Mouse (Mus musculus) CH12F3 (cell line): ENCODE results near the gene Etnk2.

Experiments used
- in situ Hi-C: fragments of 300-500 bp; cut with MboI; formaldehyde crosslinking; loops from 2 replicates; pipeline ENCODE4 v1.14.3; 2020; ENCODE audit warnings: low sequenced_read_pairs

Gene Etnk2

GRCm38 (mm10) chr1:133347693-133348520 lies 15.5 kb upstream of the Etnk2 start:
- in situ Hi-C loops: no loop called here

DNA sequence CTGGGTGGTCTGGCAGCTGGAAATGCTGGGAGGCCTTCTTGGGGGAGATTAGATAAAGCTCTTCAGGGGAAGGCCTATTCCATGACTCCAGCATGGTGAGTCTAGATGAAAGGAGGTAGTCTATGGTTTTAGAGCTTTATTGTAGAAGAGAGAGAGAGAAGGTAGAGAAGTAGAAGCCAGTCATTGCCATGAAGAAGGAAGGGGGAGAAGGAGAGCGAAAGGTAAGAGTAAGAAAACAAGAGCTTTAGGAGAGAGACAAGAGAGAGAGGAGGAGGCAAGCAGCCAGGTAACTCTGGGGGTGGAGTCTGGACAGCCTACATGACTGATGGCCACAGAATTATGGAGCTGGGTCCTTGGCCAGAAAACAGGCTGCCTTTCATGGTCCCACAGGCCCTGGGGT lies 13.2 kb upstream of the Etnk2 start, which contains the start of gene Ren1:
Gene Ren1, plus strand, starts transcription at position 301 of the 400 bp plus-strand sequence.
- in situ Hi-C loops: no loop called here

DNA sequence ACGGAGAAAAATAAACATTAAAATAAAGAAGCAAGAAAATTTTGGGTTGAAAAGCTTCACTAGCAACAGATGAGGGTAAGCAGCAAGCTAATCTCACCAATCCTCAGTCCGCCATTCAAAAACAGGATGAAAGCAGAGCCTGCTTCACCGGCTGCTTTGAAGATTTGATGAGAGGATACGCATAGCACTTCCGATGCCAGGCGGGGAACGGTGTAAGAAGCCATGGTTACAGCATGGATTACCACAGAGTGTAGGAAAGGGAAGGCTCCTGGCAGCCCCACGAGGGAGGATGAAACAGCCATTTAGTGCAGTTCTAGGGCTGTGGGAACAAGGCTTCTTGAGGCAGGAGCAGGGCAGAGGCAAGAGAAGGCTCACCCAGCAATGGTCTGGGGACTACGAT lies 11.6 kb upstream of the Etnk2 start:
- in situ Hi-C loops: no loop called here

DNA sequence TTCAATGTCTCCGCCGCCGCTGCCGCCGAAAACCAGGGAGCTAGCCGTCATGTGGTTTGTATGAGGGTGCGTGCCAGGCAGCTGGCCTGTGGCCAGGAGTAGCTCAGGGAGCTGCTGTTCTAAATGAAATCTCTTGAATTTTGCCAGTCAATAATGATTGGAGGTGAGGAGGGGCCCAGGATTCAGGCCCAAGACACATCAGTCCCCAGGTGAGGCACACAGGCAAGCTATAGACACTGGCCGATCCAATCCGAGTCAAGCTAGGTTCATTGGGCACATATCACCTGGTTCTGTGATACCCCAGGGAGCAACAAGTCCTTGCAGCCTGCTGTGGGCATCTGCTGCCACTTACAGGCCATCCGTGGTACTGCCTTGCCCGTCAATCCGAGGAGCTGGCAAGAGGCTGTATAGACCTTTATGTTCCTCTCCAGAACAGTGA lies 10.0 kb upstream of the Etnk2 start:
- in situ Hi-C loops: no loop called here

DNA sequence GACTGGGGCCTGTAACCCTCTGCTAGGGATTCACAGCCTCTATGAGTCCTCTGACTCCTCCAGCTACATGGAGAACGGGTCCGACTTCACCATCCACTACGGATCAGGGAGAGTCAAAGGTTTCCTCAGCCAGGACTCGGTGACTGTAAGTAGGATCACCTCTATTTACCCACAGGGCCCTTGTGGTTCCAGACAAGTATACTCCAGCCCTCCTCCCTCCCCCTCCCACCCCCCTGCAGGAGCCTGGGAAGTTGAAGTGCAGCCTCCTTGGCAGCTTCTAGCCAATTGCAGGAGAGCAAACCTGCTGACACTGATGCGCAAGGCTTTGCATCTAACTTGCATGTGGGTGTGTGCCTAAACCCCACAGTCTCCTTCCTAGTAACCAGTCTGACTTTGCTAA lies 7.9 kb upstream of the Etnk2 start:
- in situ Hi-C loops: no loop called here

DNA sequence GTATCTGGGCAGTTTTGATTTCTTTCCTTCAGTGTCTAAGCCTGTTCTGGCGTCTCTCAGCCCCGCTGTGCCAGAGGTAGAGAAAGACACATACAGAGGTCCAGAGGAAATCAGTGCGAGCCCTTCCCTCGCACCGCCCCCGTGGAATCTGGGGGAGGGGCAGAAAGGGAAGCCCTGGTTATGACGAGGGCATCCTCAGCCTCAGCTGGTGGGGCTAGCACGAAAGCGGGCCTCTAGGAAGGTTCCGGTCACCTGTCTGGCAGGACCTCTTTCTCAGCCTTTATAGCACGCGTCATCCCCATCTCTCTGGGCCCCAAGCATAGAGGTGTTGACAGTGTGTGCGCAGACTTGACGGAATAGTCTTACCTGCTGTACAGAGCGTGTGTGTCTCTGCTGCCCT lies 7.5 kb upstream of the Etnk2 start:
- in situ Hi-C loops: no loop called here

GRCm38 (mm10) chr1:133356330-133356729 lies 7.0 kb upstream of the Etnk2 start:
- in situ Hi-C loops: no loop called here

- in situ Hi-C loops: no loop called here
These were observed 2.4 kb upstream of the Etnk2 start for GRCm38 (mm10) chr1:133361006-133361405.

DNA sequence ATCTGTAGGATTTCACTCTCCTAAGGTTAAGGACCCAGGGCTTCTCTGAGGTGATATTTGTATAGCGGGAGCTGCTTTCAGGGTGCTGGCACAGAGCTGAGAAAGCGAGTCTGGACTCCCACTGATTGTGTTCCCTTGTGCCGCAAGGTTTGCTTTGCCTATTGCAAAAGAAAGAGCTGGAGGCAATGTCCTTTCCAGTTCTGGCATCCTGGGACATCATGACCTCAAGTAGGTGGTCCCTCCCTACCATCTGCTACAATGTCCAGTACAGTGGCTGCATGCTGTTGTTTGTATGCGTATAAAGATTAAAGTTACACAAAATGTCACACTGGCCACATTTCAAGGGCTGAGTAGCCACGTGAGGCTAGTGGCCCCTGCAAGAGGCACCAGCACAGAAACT lies 1.3 kb upstream of the Etnk2 start:
- in situ Hi-C loops: no loop called here

- in situ Hi-C loops: no loop called here
These were observed 754 bp downstream of the Etnk2 start for GRCm38 (mm10) chr1:133364022-133364630.

- in situ Hi-C loops: no loop called here
These were observed 1.5 kb downstream of the Etnk2 start for GRCm38 (mm10) chr1:133364890-133365289.

- in situ Hi-C loops: no loop called here
These were observed 3.7 kb downstream of the Etnk2 start for GRCm38 (mm10) chr1:133366951-133367605.

DNA sequence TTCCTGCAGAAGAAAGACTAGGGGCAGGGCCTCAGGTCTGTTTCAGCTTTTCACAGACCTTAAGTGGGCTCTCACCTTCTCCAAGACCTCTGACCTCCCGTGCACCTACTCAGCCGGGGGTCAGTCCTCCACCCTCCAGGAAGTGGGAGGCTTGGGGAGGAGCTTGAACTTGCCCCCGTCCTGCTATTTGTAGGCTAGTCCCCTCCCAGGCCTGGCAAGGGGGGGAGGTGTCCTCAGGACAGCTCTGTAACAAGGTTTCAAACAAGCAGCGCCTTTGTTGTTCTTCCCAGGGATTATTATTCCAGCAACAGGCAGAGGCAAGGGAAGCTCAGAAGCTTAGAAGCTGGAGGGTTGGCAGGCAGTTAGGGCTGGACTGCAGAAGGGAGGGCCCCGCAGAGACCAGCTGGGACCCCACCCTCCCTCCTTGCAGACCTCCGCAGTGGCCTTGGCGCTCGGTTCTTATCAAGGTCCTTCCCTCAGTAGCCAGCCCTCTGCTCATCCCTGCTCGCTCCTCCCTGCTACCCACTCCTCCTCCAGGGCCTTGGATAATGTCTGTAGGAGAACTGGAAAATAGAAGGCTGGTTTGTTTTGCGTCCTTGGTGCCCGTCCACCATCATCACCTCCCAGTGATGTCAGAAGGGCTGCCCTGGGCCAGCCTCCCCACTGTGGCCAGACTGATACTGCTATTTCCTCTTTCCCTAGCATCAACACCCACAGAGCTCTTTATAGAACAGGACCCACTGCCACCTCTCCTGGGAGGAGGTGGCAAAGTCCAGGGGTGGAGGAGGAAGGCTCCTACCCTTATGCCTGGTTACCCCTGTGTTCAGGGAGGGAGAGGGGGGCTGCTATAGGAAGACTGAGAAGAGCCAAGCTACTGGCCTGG lies 4.5 kb downstream of the Etnk2 start:
- in situ Hi-C loops: no loop called here

DNA sequence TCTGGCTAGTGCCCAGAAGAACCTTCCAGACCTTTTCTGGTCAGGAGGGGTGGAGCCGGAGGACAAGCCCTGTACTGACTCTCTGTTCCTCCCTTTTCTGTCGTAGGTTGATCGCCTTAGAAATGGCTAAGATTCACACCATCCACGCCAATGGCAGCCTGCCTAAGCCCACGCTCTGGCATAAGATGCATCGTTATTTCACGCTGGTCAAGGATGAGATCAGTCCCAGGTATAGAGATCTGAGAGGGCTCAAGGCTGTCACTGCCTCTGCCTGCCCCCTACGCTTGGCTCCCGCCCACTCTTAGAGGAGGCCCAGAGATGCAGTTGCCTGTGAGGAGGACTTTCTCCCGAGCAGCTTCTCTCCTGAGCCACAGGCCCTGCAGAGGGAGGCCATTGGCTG lies 5.3 kb downstream of the Etnk2 start:
- in situ Hi-C loops: no loop called here

DNA sequence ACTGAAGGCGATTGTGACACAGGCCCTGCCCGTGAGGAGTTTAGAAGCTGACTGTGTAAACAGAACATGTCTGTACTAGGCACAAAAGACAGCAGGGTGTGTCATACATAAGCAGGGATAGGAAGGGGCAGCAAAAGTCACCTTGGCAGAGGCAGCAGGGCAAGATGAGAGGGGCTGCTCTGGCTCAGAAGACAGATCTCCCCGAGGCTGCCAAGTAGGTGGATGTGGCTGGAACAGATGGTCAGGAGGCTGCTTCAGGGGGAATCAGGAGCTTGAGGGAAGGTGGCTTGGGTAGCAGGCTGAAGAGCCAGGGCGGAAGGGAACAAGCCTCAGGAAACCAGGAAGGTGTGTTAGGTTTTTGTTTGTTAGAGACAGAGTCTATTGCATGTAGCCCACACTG lies 7.0 kb downstream of the Etnk2 start:
- in situ Hi-C loops: no loop called here

GRCm38 (mm10) chr1:133371431-133371830 lies 8.1 kb downstream of the Etnk2 start:
- in situ Hi-C loops: no loop called here

- in situ Hi-C loops: no loop called here
These were observed 8.7 kb downstream of the Etnk2 start for GRCm38 (mm10) chr1:133372113-133372512.

DNA sequence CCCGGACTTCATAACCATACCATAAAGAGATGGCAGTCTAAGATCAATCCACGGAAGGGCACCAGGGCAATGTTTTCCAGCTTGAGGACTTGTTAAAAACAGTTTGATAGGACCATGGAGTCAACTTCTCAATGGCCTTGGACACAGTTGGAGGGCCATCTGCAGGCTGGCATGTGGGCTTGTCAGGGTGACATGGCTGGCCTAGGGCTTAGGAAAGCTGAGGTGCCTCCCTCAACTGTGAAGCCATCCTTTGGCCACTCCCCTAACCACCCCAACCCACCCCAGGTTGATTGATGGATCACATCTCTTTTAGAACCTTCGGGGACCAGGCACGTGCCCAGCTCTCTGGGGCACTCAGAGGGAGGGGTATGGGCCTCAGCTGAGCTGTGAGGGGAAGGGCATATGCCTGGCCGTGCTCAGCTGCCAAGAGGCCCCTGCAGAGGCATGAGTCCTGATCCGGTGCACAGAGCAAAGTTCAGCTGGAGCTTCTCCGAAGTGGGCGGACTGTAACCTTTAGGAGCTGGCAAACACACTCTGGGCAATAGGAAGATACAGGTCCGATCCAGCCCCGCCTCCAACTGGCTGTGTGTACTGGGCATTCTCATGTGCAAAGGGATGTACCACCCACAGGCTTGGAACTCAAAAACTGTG lies 12.4 kb downstream of the Etnk2 start:
- in situ Hi-C loops: no loop called here

DNA sequence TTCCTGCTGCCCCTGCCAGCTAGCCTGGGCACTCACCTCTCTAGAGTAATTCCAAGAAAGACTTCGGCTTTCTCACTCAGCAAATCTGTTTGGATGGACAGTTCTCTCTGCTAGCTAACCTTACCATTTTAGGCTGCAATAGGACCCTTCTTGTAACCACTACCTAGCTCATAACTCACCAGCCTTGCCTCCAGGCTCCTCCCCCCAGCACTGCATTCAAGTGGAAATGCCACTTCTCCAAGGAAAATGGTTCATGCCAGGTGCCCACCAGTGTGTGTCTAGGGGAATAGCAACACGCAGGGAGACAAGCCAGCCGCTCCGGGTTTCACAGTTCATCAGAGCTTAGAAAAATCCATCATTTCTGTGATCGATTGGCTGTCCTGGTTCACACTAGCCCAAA lies 14.2 kb downstream of the Etnk2 start:
- in situ Hi-C loops: no loop called here

GRCm38 (mm10) chr1:133379254-133379985 lies 16.0 kb downstream of the Etnk2 start:
- in situ Hi-C loops: no loop called here
